Mouse (Mus musculus) right cerebral cortex, adult 18-20 months (tissue): ENCODE measurements at regions not wholly inside any gene's neighbourhood (a gene's known extent, or its start where the extent isn't known, plus 50 kb on each side); places are given as distances from the start of the nearest gene placed in this dataset.

Experiments
- DNase-seq: peaks from one replicate; pipeline ENCODE4 v3.0.0; 2022; ENCODE audit warnings: mixed read lengths

GRCm38 (mm10) chr2:108584799-108585198, 695.7 kb upstream of the Kif18a start:
- DNase-seq = peak; percentile 50

DNA sequence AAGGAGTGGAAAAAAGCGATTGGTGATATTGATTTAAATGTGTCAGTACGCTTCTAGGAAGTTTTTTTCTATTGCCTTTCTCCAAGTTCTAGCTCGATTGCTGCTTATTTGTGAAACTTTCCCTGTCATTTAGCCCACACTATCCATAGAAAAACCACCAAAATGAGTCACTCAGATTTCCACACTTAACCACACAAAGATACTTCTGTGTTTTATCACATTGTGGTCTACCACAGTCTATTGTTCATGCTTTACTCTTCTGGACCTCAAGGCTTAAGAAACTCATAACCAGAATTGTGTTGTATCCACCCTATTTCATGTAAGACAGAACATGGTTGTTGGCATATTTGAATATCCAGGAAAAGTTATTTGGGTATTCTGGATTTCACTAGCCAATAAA, 687.0 kb upstream of the Kif18a start:
- DNase-seq = no peak

DNA sequence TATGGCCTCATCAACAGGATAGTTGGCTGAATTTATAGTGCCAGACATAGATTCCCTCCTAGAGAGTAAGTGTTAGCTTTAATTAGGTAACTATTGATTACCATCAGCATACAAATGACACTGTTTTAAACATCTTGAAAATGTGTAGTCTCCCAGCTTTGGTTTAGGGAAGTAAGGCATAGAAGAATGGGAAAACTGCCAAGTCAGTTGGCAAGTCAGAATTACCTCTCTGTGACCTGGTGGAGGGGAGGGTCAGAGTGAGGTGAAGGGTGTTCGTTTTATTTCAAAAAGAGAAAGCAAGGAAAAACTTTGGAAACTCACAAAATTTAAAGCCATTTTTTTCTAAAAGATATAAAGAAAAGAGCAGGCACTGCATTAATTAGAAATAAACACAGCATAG, 680.2 kb upstream of the Kif18a start:
- DNase-seq = no peak

GRCm38 (mm10) chr2:108619580-108619979, 661.0 kb upstream of the Kif18a start:
- DNase-seq = no peak

- no peak for DNase-seq
These were observed 658.0 kb upstream of the Kif18a start for GRCm38 (mm10) chr2:108622367-108623162.

DNA sequence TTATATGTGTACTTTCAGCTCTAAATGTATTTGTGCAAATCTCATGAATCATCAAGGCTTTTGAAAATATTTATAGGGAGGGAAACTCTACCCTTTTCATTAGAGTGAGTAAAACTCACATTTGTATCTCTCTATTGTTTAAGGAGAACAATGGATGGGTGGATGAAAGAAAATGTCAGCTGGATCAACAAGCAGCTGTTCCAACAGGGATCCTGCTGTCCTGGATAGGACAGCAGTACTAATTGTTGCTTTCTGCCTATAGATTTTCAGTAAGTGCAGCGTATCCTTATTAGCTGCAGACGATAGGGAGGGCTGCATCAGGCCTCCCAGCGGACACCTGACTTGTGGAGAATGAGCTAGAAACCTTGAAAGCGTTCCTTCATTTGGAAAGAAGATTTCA, 644.9 kb upstream of the Kif18a start:
- no peak for DNase-seq

DNA sequence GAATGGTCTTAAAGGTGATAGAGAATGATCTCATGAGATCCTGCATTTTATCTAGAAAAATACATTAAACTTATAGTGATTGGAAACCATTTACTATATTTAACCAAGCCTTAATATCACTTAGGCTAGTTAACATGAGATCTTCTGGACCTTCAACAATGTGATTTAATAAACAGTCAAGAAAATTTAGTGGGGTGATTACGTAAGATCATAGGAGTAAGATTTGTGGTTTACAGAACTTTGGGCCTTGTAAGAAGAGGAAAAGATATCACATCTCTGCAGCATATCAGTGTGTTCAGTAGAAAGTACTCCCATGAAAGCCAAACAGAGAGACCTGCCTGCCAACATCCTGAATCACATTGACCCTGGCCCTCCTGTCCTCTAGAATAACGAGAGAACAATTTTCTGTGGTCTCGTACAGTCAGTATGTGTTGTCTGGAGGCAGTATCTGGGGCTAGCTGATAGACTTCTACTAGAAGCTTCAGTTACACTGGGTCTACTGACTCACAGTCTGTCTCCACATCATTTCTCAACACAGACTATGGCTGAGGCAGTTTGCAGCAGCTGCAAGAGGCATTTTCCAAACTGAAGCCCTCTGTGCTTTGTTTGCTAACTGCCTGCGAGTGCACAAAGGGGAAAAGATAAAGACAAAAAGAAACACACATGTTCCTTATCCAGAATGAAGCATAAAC, 619.7 kb upstream of the Kif18a start:
- no peak for DNase-seq

GRCm38 (mm10) chr2:108677777-108678380, 602.7 kb upstream of the Kif18a start:
- no peak for DNase-seq

- DNase-seq = no peak
These were observed 599.0 kb upstream of the Kif18a start for GRCm38 (mm10) chr2:108681574-108681973.

- DNase-seq = no peak
These were observed 594.4 kb upstream of the Kif18a start for GRCm38 (mm10) chr2:108686019-108686743.

DNA sequence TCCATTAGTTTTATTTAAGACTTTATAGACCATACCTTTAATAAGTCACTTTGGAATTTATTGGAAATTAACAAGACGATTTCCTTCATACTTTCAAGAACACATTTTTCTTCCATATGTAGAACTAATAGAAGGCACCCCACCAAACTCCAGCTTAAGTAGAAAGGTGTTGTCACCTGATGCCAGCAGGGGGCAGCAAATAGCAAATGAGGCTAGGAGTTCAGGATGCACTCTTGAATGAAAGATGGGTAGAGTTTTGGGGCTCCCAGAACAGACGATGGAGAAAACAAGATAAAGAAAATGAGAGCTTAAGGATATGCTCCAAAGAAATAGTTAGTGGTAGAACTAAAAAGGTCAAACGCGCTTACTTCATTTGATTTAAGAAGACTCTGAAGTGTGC, 590.4 kb upstream of the Kif18a start:
- peak; percentile 60 for DNase-seq

DNA sequence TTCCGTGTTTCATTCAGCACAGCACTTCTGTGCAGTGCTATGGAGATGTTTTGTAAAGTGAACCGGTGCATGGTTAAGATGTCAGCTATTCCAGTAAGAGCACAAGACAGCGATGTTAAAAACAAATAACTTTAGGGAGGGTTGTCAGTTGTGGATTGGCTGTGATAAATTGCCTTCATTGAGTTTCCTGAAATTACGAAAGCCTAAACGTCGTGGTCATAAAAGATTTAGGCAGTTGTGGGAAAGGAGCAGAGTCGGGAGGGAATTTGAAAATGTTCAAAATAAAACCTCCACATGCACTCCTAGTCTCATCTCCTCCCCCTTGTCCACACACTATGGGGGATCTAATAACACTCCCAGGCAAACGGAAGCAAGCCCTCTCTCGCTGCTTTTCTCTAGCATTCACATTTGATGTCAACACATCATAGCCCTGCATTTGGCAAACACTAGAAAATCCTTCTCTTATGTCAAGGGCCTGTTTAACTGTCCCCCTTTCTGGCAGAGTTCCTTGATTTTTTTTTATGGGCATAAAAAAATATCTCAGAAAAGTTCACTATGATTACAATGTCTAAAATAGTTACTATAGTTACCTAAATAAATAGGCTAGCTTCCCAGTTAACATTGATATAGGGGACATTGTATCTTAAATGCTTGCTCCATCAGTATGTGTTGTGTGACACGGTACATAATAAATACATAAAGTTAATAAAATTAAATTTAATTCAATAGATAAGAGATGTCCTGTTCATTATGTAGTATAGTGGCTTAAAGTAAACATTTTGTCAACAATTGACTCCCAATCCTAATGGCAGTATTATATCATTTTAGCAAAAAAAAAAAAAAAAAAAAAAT, 589.2 kb upstream of the Kif18a start:
- no peak for DNase-seq

- no peak for DNase-seq
These were observed 579.2 kb upstream of the Kif18a start for GRCm38 (mm10) chr2:108701308-108701707.

DNA sequence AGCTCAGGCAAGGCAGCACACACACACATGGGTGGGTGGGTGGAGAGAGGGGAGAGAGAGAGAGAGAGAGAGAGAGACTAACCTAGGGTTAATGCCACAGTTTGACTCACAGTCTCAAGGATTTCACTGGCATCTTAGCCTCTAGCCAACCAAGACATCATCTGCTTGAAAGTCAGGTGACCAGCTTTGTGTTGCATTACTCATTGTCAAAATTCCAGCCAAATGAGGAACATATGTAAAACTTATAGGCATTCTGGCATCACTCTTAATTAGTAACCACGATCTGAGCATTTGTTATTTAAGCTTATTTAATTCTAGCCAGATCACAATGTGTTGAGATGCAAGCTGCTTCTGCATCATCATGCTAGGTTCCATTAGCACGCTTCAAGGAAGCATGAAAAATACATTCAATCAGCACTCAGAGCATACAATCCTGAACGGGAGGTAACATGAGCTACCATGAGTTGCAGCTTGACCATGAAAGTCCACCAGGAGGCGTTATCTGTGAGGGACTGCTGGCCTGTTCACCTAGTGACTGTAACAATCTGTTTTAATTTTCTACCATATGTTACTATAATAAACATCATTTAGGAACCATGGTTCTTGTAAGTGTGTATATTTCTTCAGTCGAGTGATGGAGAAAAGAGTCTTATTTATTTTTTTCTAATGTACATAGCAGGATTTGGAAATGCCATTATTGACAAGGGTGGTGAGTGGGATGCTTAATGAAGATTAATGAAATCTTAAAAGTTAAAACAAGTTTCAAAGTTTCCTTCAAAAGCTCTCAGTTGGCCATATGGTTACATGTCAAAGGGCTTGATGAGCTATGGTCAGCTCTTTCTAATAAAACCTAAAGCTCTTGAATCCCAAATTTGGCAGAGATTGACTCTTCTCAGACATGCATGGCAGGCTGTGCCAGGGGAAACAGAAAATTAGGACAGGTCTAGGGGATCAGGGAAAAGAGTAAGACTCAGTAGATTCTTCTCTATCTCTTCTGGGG, 572.4 kb upstream of the Kif18a start:
- DNase-seq = no peak

- no peak for DNase-seq
These were observed 538.5 kb upstream of the Kif18a start for GRCm38 (mm10) chr2:108742079-108742478.

DNA sequence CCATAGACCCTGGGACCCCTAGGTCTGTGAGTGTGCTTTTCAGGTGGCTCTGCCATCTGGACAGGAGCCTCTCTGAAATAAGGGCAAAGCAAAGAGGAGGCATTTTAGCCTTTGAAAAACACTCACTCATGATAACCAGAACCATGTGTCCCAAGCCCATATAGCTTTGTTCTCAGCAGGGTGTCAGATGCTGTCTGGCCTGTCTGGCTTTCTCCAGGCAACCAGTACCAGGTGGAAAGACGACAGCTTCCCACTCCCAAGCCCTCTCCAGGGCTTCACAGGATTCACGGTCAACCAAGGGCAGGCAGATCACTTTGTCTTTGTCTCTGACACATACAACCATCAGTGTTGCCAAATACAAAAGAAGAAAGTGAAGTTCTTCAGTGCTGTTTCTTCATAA, 537.0 kb upstream of the Kif18a start:
- no peak for DNase-seq

GRCm38 (mm10) chr2:108744797-108745196, 535.7 kb upstream of the Kif18a start:
- DNase-seq = no peak

- DNase-seq = no peak
These were observed 526.9 kb upstream of the Kif18a start for GRCm38 (mm10) chr2:108753494-108754225.

- DNase-seq = no peak
These were observed 524.7 kb upstream of the Kif18a start for GRCm38 (mm10) chr2:108755821-108756220.

- DNase-seq = no peak
These were observed 524.3 kb upstream of the Kif18a start for GRCm38 (mm10) chr2:108756251-108756650.
